Mouse (Mus musculus) heart, adult 2 months (tissue): ENCODE data around the gene Gm20388. TPM values are rescaled to one million over a fixed set of nuclear protein-coding genes. Genes with fewer than 3 reads are reported as not detected.

Experiments used
- DNase-seq, 2 experiments: peaks; one replicate each; pipeline ENCODE4 v3.0.0; 2021
- H3K27ac ChIP-seq: fragments of 200-600 bp; 2 replicates; pipeline ENCODE4 v1.8.1; 2022
- H3K27me3 ChIP-seq: fragments of 200-500 bp; 2 replicates; pipeline ENCODE4 v1.6.1; 2012; ENCODE audit warnings: mild to moderate bottlenecking, low read length, inconsistent platforms, mixed read lengths; ENCODE audit not compliant: control insufficient read depth, insufficient read depth
- H3K36me3 ChIP-seq: fragments of 200-500 bp; 2 replicates; pipeline ENCODE4 v1.6.1; 2012; ENCODE audit warnings: low read length, inconsistent platforms; ENCODE audit not compliant: control insufficient read depth, insufficient read depth
- H3K4me1 ChIP-seq: fragments of 200-500 bp; 2 replicates; pipeline ENCODE4 v1.6.1; 2011; ENCODE audit warnings: low read length; ENCODE audit not compliant: control insufficient read depth, insufficient read depth
- H3K4me3 ChIP-seq: fragments of 200-600 bp; 2 replicates; pipeline ENCODE4 v1.8.1; 2022
- H3K79me2 ChIP-seq: fragments of 200-500 bp; replicated peaks from 2 replicates; pipeline ENCODE4 v1.6.1; 2012; ENCODE audit warnings: mild to moderate bottlenecking, inconsistent platforms, low read length, moderate library complexity, mixed read lengths; ENCODE audit not compliant: control insufficient read depth, insufficient read depth
- H3K9ac ChIP-seq: fragments of 200-500 bp; 2 replicates; pipeline ENCODE4 v1.6.1; 2012; ENCODE audit warnings: low read depth, mild to moderate bottlenecking, control low read depth, inconsistent platforms, low read length, mixed read lengths
- CTCF ChIP-seq: fragments of 200-600 bp; IDR thresholded peaks from 2 replicates; pipeline ENCODE4 v1.8.1; 2022; ENCODE audit warnings: antibody characterized with exemption, mild to moderate bottlenecking, moderate library complexity
- EP300 ChIP-seq: fragments of 200-500 bp; IDR thresholded peaks from 2 replicates; pipeline ENCODE4 v1.6.1; 2011; ENCODE audit warnings: low read depth, low read length, control low read depth; ENCODE audit not compliant: insufficient read depth
- POLR2A ChIP-seq: fragments of 200-500 bp; IDR thresholded peaks from 2 replicates; pipeline ENCODE4 v1.6.1; 2011; ENCODE audit warnings: mild to moderate bottlenecking, low read depth, low read length, control low read depth; ENCODE audit not compliant: insufficient read depth
- WGBS: fragments of 180-500 bp; shearing (Covaris S2); methylation state at CpG from one replicate; pipeline ENCODE4 v1.1.7; 2018; 5-methylcytosine and 5-hydroxymethylcytosine counted together
- intact Hi-C: fragments of 180-260 bp; cut with DNase I; formaldehyde crosslinking; loops from one replicate; pipeline ENCODE4 v1.15.1; 2025
- polyA plus RNA-seq: library from polyadenylated mRNA; depleted of rRNA; stranded (reverse); fragments of >200 nt; gene quantifications from 2 replicates; pipeline ENCODE4 v1.2.3, GENCODE M21; 2012
- total RNA-seq, 2 experiments: library from RNA; stranded (reverse); gene quantifications; 2 replicates each; pipeline ENCODE4 v1.2.3; 2021

Gm20388 gene
- total and polyA plus RNA-seq, 3 experiments, result 1.8 to 32.3 TPM; not detected in 1

- 71% methylated on average over 11 of the region's 11 CpGs for WGBS
- H3K4me1 ChIP-seq, result peaks cover 5% of the 10 kb centered on the region
- H3K9ac ChIP-seq, result no peak overlapping the region
Observed at GRCm38 (mm10) chr8:120224521-120225420, 314.1 kb downstream of the Gm20388 start.

GRCm38 (mm10) chr8:120225421-120226151 is 314.9 kb downstream of the Gm20388 start:
- Histone ChIP-seq H3K36me3 (no peaks in the 10 kb centered on the region), H3K4me1 (peaks cover 10% of the 10 kb centered on the region), H3K27ac (no peak overlapping the region), H3K4me3 (no peak overlapping the region), H3K27me3 (no peaks in the 10 kb centered on the region), H3K79me2 (peaks cover 1% of the 10 kb centered on the region; the same call in 1 of the 2 replicates), H3K9ac (no peak overlapping the region)
- no peak for DNase-seq
- TF ChIP-seq POLR2A, result no peak
- no peak for TF ChIP-seq EP300
- intact Hi-C loops, result loop anchor here (5.0 kb wide), 1 partner anchor 312 kb away; no protein-coding TSS in a partner anchor
- WGBS, result 58% methylated on average over 10 of the region's 10 CpGs

More at GRCm38 (mm10) chr8:120224521-120225420, 314.1 kb downstream of the Gm20388 start:
- Histone ChIP-seq H3K36me3 (no peaks in the 10 kb centered on the region), H3K79me2 (peaks cover 1% of the 10 kb centered on the region; the same call in 1 of the 2 replicates), H3K4me3 (no peak overlapping the region), H3K27ac (no peak overlapping the region), H3K27me3 (no peaks in the 10 kb centered on the region)
- intact Hi-C loops, result loop anchor here (5.0 kb wide), 1 partner anchor 313 kb away; no protein-coding TSS in a partner anchor
- TF ChIP-seq POLR2A (no peak), EP300 (no peak), CTCF (no peak)
- DNase-seq, result no peak

DNA sequence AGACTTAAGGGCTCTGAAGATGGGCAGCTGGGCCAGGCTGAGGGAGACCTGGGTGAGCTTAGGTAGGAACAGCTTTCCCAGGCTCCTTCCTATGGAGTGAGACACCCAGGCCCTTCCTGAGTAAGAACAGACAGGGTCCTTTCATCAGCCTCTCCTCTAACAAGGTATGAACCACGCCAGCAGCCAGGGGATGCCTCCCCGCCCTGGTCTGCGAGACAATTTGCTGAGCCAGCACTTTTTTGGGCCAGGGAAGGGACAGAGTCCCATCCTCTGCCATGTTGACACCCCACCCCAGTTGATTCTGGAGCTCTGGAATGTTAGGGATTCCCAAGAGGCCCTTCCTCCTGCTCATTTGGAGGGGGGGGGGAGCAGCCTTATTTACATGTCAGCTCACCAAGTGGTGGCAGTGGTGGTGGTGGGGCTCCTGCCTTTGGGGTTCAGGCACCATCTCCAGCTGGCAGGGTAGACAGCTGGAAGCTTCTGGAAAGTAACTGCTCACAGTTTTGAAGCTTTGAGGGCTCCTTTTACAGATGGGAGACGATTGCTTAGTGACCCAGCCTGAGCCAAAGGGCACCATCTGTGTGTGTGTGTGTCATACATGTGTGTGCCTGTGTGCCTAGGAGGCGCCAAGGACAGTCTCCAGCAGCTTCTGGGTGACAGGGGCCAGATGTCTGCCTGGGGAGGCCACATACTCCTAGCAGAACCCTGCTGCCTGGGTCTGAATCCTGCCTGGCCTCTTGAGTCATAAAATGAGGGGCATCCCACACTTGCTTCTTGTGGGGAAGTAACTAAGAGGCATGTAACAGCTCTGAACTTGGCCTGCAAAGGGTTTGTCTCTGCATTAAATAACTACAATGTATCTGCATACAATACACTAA is 316.3 kb downstream of the Gm20388 start:
- intact Hi-C loops, result loop anchor here (5.0 kb wide), 1 partner anchor 310 kb away; no protein-coding TSS in a partner anchor
- Histone ChIP-seq H3K9ac (no peak overlapping the region), H3K27ac (no peak overlapping the region)

GRCm38 (mm10) chr8:120227578-120227876 is 316.9 kb downstream of the Gm20388 start:
- H3K9ac ChIP-seq, result no peak overlapping the region
- no peaks in the 10 kb centered on the region for H3K36me3 ChIP-seq
- H3K4me3 ChIP-seq, result no peak overlapping the region
- no peak for DNase-seq
- peak overlapping the region; percentile 9; the same call in 1 of the 2 replicates for H3K27ac ChIP-seq
- intact Hi-C loops, result loop anchor here (5.0 kb wide), 1 partner anchor 310 kb away; no protein-coding TSS in a partner anchor
- TF ChIP-seq CTCF (no peak), POLR2A (no peak), EP300 (no peak)
- H3K79me2 ChIP-seq, result peaks cover 1% of the 10 kb centered on the region; the same call in 1 of the 2 replicates
- no peaks in the 10 kb centered on the region for H3K27me3 ChIP-seq
- H3K4me1 ChIP-seq, result peaks cover 26% of the 10 kb centered on the region

More for the DNA sequence above, 316.3 kb downstream of the Gm20388 start:
- Histone ChIP-seq H3K79me2 (peaks cover 1% of the 10 kb centered on the region; the same call in 1 of the 2 replicates), H3K36me3 (no peaks in the 10 kb centered on the region), H3K4me3 (no peak overlapping the region), H3K27me3 (no peaks in the 10 kb centered on the region), H3K4me1 (peaks cover 20% of the 10 kb centered on the region)
- 85% methylated on average over 5 of the region's 5 CpGs for WGBS
- TF ChIP-seq POLR2A (no peak), EP300 (no peak), CTCF (no peak)
- DNase-seq, result no peak

- DNase-seq, result peak; percentile 89 to 91
- peak within 1 kb of the TSS; percentile 9; the same call in 1 of the 2 replicates for H3K27ac ChIP-seq
- H3K27me3 ChIP-seq, result no peaks in the 10 kb centered on the region
- peaks cover 1% of the 10 kb centered on the region; the same call in 1 of the 2 replicates for H3K79me2 ChIP-seq
- H3K4me3 ChIP-seq, result peak within 1 kb of the TSS; percentile 64
- H3K4me1 ChIP-seq, result peaks cover 30% of the 10 kb centered on the region
- no peaks in the 10 kb centered on the region for H3K36me3 ChIP-seq
- intact Hi-C loops, result loop anchor here (5.0 kb wide), 1 partner anchor 309 kb away; no protein-coding TSS in a partner anchor
- TF ChIP-seq POLR2A (peak; percentile 15; the same call in 1 of the 2 replicates), EP300 (no peak)
- H3K9ac ChIP-seq, result peak within 1 kb of the TSS; percentile 86
- WGBS, result 23% methylated on average over 42 of the region's 52 CpGs
Observed at GRCm38 (mm10) chr8:120227891-120228591, 317.4 kb downstream of the Gm20388 start, which contains the start of gene Gse1. Gene Gse1 (plus strand): TSS chr8:120228456.
